Mouse (Mus musculus) inflammation-experienced regulatory T-cells, adult 6 months (primary cell): ENCODE measurements around the gene Kcnj11. TPM values are rescaled to one million over a fixed set of nuclear protein-coding genes. Genes with fewer than 3 reads are reported as not detected.

ENCODE experiments used
- ATAC-seq: one replicate; pipeline ENCODE4 v1.8.0; 2017
- polyA plus RNA-seq, 3 experiments: library from polyadenylated mRNA; unstranded; fragments of 100-300 nt; shearing (Covaris generic); gene quantifications; one replicate each; pipeline ENCODE4 v1.2.1; 2017

Kcnj11 gene
- polyA plus RNA-seq: not detected

- no peak for ATAC-seq
Measured at GRCm38 (mm10) chr7:46100563-46100962, at the start of gene Kcnj11. Gene Kcnj11, minus strand, starts transcription at chr7:46100764.

GRCm38 (mm10) chr7:46147417-46147816 lies 46.9 kb upstream of the Kcnj11 start:
- ATAC-seq: no peak

GRCm38 (mm10) chr7:46146675-46147308 lies 46.2 kb upstream of the Kcnj11 start:
- ATAC-seq: no peak

- ATAC-seq: no peak
Measured at GRCm38 (mm10) chr7:46144061-46144460, 43.5 kb upstream of the Kcnj11 start.

- no peak for ATAC-seq
Measured at GRCm38 (mm10) chr7:46138329-46138930, 37.9 kb upstream of the Kcnj11 start.

GRCm38 (mm10) chr7:46133858-46134257 lies 33.3 kb upstream of the Kcnj11 start:
- ATAC-seq: no peak

GRCm38 (mm10) chr7:46132229-46132628 lies 31.7 kb upstream of the Kcnj11 start:
- no peak for ATAC-seq

- no peak for ATAC-seq
Measured at GRCm38 (mm10) chr7:46131806-46132205, 31.2 kb upstream of the Kcnj11 start.

GRCm38 (mm10) chr7:46131266-46131665 lies 30.7 kb upstream of the Kcnj11 start:
- ATAC-seq: no peak

- ATAC-seq: no peak
Measured at GRCm38 (mm10) chr7:46130723-46131122, 30.2 kb upstream of the Kcnj11 start.

- no peak for ATAC-seq
Measured at GRCm38 (mm10) chr7:46129463-46130179, 29.1 kb upstream of the Kcnj11 start.

- no peak for ATAC-seq
Measured at GRCm38 (mm10) chr7:46128196-46128595, 27.6 kb upstream of the Kcnj11 start.

GRCm38 (mm10) chr7:46125340-46125739 lies 24.8 kb upstream of the Kcnj11 start:
- no peak for ATAC-seq

GRCm38 (mm10) chr7:46124460-46124859 lies 23.9 kb upstream of the Kcnj11 start:
- no peak for ATAC-seq

- ATAC-seq: no peak
Measured at GRCm38 (mm10) chr7:46122964-46123363, 22.4 kb upstream of the Kcnj11 start.

- no peak for ATAC-seq
Measured at GRCm38 (mm10) chr7:46117035-46117434, 16.5 kb upstream of the Kcnj11 start.

GRCm38 (mm10) chr7:46116118-46116581 lies 15.6 kb upstream of the Kcnj11 start:
- no peak for ATAC-seq

- no peak for ATAC-seq
Measured at GRCm38 (mm10) chr7:46113435-46113834, 12.9 kb upstream of the Kcnj11 start.

- no peak for ATAC-seq
Measured at GRCm38 (mm10) chr7:46111938-46112337, 11.4 kb upstream of the Kcnj11 start.

- no peak for ATAC-seq
Measured at GRCm38 (mm10) chr7:46111212-46111817, 10.8 kb upstream of the Kcnj11 start.

- ATAC-seq: no peak
Measured at GRCm38 (mm10) chr7:46110079-46110478, 9.5 kb upstream of the Kcnj11 start.

- ATAC-seq: no peak
Measured at GRCm38 (mm10) chr7:46105484-46105883, 4.9 kb upstream of the Kcnj11 start.

- ATAC-seq: no peak
Measured at GRCm38 (mm10) chr7:46104256-46104915, 3.8 kb upstream of the Kcnj11 start.
